Mouse (Mus musculus) forebrain, postnatal 0 days (tissue): ENCODE data around the gene 1700123O20Rik. TPM values are rescaled to one million over a fixed set of nuclear protein-coding genes. Genes with fewer than 3 reads are reported as not detected.

Experiments
- ATAC-seq: fragments of 200-750 bp; cut with Nextera tagmentation; 2 replicates; pipeline ENCODE4 v1.8.0; 2017; ENCODE audit warnings: mild to moderate bottlenecking, moderate library complexity
- DNase-seq: peaks from one replicate; pipeline ENCODE4 v3.0.0-alpha.2; 2015
- H3K27ac ChIP-seq: fragments of 300-500 bp; sonication (generic); 2 replicates; pipeline ENCODE4 v1.5.1; 2014; ENCODE audit warnings: low read depth, mild to moderate bottlenecking, antibody characterized with exemption, low read length, moderate library complexity, mixed read lengths
- H3K27me3 ChIP-seq: fragments of 300-500 bp; sonication (generic); 2 replicates; pipeline ENCODE4 v1.6.1; 2014; ENCODE audit warnings: mild to moderate bottlenecking, low read length, mixed read lengths; ENCODE audit not compliant: insufficient read depth
- H3K36me3 ChIP-seq: fragments of 300-500 bp; sonication (generic); 2 replicates; pipeline ENCODE4 v1.6.1; 2014; ENCODE audit warnings: mild to moderate bottlenecking, moderate library complexity; ENCODE audit not compliant: insufficient read depth
- H3K4me1 ChIP-seq: fragments of 300-500 bp; sonication (generic); 2 replicates; pipeline ENCODE4 v1.6.1; 2014; ENCODE audit warnings: antibody characterized with exemption; ENCODE audit not compliant: insufficient read depth
- H3K4me2 ChIP-seq: fragments of 300-500 bp; sonication (generic); 2 replicates; pipeline ENCODE4 v1.6.1; 2014; ENCODE audit warnings: low read depth, mild to moderate bottlenecking, moderate library complexity
- H3K4me3 ChIP-seq: fragments of 300-500 bp; sonication (generic); 2 replicates; pipeline ENCODE4 v1.5.1; 2014; ENCODE audit warnings: low read depth, low read length, mixed read lengths
- H3K9ac ChIP-seq: fragments of 300-500 bp; sonication (generic); 2 replicates; pipeline ENCODE4 v1.6.1; 2014; ENCODE audit warnings: mild to moderate bottlenecking
- H3K9me3 ChIP-seq: fragments of 300-500 bp; sonication (generic); 2 replicates; pipeline ENCODE4 v1.6.1; 2016; ENCODE audit warnings: low read length
- CTCF ChIP-seq: sonication (generic); IDR thresholded peaks from 2 replicates; pipeline ENCODE4 v1.5.1; 2016; ENCODE audit warnings: antibody characterized with exemption, control low read depth, low read depth
- WGBS: fragments of 180-500 bp; shearing (Covaris S2); extraction: QIAGEN DNeasy Blood & Tissue Kit; methylation state at CpG from one replicate; pipeline ENCODE4 v1.1.7; 2014; 5-methylcytosine and 5-hydroxymethylcytosine counted together
- polyA plus RNA-seq: library from polyadenylated mRNA; unstranded; fragments of >200 nt; fragmentation: Nextera tagmentation; extraction: Ambion mirVana; gene quantifications from 2 replicates; pipeline ENCODE4 v1.2.1, GENCODE M21; 2015
- total RNA-seq: library from RNA; depleted of rRNA; stranded (reverse); fragments of >200 nt; gene quantifications from 2 replicates; pipeline ENCODE4 v1.2.3, GENCODE M21; 2014

1700123O20Rik gene
- total and polyA plus RNA-seq, 2 experiments from 2014 or later: 32.0 to 66.6 TPM

DNA sequence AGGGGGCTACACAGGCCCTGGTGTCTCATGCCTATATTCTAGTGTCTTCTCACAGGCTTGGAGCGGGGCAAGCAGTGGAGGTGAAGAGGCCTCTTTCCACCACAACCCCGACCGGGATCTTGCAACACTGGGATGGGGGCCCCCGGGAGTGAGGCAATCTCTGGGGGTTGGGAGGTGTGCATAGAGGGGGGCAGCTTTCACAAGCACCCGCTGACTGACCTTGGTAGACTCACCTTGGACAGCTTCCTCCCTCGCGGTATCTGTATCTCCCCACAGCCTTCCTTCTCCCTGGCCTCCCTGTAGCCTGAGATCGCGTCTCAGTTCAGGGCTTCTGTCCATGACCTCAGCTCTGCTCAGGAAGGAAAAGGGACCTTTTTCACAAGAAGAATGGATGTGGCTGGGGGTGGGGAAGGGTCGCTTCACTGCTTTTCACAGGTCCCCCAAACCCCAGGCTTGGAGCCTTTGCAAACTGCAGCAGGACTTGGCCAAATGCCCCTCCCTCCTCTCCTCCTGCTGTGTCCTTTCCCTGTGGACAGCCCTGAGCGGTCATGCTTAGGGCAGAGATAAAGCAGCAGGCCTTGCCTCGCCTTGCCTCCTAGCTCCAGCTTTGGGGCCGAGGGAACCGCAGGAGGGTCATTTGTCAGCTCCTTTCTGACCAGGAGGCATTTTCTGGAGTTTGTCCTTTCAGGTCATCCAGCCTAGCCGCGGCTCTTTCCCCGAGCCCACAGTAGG is 20.7 kb downstream of the 1700123O20Rik start:
- no peaks in the 10 kb centered on the region for H3K4me1 ChIP-seq
- H3K36me3 ChIP-seq: no peaks in the 10 kb centered on the region
- no peak overlapping the region for H3K9ac ChIP-seq
- no peak overlapping the region for H3K27ac ChIP-seq
- no peaks in the 10 kb centered on the region; the same call in 1 of the 2 replicates for H3K27me3 ChIP-seq
- no peak overlapping the region for H3K4me2 ChIP-seq
- TF ChIP-seq CTCF: no peak
- no peak for ATAC-seq
- H3K4me3 ChIP-seq: no peak overlapping the region
- 59% methylated on average over 17 of the region's 17 CpGs for WGBS
- H3K9me3 ChIP-seq: no peaks in the 10 kb centered on the region
- DNase-seq: no peak

DNA sequence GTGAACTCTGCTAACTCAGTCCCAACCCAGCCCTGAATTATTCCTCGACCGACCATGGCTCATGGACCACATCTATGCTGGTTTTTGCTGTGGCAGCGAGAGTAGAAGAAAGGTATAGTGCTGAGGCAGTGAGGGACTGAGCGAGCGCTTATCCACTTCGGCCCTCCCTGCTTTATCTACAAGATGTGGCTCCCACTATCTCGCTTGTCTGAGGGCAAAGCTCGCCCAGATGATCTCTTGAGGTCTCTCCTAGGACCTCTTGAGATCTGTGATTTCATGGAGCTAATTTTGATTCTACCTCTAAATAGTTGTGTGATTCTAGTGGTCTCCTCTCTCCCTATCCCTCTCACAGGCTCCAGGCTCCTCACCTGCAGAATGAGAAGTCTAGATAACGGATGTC is 23.0 kb downstream of the 1700123O20Rik start:
- H3K27ac ChIP-seq: no peak overlapping the region
- H3K27me3 ChIP-seq: no peaks in the 10 kb centered on the region
- no peak overlapping the region for H3K4me2 ChIP-seq
- H3K9ac ChIP-seq: no peak overlapping the region
- ATAC-seq (no peak), DNase-seq (no peak)
- no peak for TF ChIP-seq CTCF
- H3K4me3 ChIP-seq: no peak overlapping the region
- H3K4me1 ChIP-seq: no peaks in the 10 kb centered on the region
- WGBS: 85% methylated on average over 9 of the region's 9 CpGs
- H3K36me3 ChIP-seq: no peaks in the 10 kb centered on the region
- no peaks in the 10 kb centered on the region for H3K9me3 ChIP-seq

DNA sequence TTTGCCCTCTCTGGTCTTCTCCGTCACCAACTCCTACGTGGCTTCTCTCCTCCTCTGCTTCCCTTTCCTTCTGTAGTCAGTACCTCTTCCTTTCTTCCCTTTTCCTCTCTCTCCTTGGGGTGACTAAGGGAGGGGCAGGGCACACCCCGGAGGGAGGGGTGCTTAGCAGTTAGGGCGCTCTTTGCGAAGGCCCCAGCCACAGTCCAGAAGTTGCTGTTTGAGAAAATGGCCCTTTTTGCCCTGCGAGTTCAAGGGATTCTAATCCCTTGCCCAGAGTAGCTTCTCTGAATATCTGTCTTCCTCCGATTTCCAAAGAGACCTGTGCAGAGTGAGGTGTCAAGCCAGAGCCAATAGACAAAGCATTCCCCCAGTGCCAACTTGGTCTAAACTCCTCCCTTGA is 26.1 kb downstream of the 1700123O20Rik start, which contains the start of gene Cebpe:
Gene Cebpe, minus strand, starts transcription at position 101 of the 400 bp plus-strand sequence.
- Histone ChIP-seq H3K27ac (no peak within 1 kb of the TSS), H3K36me3 (no peaks in the 10 kb centered on the region)
- TF ChIP-seq CTCF: no peak

DNA sequence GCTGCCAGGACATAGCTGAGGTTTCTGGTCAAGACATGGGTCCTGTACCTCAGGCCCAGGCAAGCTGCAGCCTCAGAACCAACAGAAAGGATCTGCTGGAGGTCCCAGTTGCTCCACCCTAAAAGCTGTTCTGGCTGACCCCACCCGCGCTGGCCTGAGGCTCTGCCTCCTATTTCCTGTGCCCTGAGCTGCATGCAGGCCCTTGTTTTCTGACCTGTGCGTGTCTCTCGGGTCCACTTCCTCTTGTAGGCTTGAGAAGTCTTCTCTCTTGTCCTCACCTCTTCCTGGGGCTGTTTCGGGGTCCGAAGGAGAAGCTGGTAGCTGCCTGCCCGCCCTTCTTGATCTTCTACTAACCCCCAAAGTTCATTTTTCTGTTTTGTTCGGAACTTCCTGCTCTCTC is 26.8 kb downstream of the 1700123O20Rik start:
- Histone ChIP-seq H3K4me3 (no peak overlapping the region), H3K27ac (no peak overlapping the region), H3K9me3 (no peaks in the 10 kb centered on the region), H3K27me3 (no peaks in the 10 kb centered on the region), H3K4me1 (0 out of 2 replicates have a peak, but pooled peaks cover 2% of the 10 kb centered on the region), H3K9ac (no peak overlapping the region), H3K36me3 (no peaks in the 10 kb centered on the region), H3K4me2 (no peak overlapping the region)
- no peak for TF ChIP-seq CTCF
- 83% methylated on average over 8 of the region's 8 CpGs for WGBS
- ATAC-seq (no peak), DNase-seq (no peak)

More for the DNA sequence above, 26.1 kb downstream of the 1700123O20Rik start, which contains the start of gene Cebpe:
- DNase-seq (no peak), ATAC-seq (no peak)
- Histone ChIP-seq H3K4me2 (no peak within 1 kb of the TSS), H3K4me1 (0 out of 2 replicates have a peak, but pooled peaks cover 2% of the 10 kb centered on the region), H3K9me3 (no peaks in the 10 kb centered on the region), H3K4me3 (no peak within 1 kb of the TSS), H3K27me3 (no peaks in the 10 kb centered on the region), H3K9ac (no peak within 1 kb of the TSS)
- 85% methylated on average over 7 of the region's 7 CpGs for whole genome bisulfite sequencing

DNA sequence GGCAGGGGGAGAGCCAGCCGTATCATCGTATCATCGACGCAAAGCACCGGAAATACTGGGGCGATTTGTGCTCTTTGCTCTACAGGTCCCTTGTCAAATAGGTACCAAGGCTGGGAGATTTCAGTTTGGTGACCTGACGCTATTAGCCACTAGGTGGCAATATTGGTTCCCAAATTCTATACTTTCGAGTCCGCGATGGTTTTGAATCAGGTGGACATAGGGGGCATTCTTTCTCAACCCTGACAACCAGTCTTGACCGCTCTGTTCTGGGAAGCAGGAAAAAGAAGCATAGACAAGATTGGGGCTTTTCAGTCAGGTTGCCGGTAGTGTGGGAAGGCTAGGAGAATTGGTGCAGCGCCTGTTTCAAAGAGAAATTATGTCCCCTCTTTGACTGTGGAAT is 28.1 kb downstream of the 1700123O20Rik start:
- ATAC-seq (peak; percentile 70), DNase-seq (peak; percentile 89)
- Histone ChIP-seq H3K27ac (peak overlapping the region; percentile 40; the same call in 1 of the 2 replicates), H3K9me3 (no peaks in the 10 kb centered on the region), H3K9ac (peak overlapping the region; percentile 53), H3K36me3 (no peaks in the 10 kb centered on the region), H3K4me3 (peak overlapping the region; percentile 38), H3K4me1 (0 out of 2 replicates have a peak, but pooled peaks cover 2% of the 10 kb centered on the region), H3K4me2 (peak overlapping the region; percentile 75), H3K27me3 (no peaks in the 10 kb centered on the region)
- WGBS: under 1% methylated on average over 13 of the region's 13 CpGs
- peak; percentile 87 for TF ChIP-seq CTCF

DNA sequence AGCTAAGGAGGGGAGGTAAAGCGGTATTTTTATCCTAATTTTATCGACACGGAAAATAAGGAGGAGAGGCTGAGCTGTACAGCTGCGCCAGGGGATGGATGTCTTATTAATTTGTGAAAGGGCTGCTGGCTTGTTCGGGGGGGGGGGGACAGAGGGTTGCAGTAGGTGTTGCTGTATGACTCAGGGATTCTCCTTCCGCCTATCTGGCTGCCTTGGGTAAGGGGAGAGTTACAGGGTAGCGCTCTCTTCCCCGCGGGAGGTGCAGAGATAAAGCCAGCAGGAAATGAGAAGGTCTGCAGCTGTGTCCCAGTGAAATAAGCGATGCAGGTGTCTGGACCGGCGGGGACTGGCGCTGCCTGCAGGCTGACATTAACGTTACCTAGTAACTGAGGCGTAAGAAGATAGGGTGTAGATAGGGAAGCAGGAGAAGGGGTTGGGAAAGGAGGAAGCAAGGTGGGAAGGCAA is 28.6 kb downstream of the 1700123O20Rik start:
- ATAC-seq (peak; percentile 68), DNase-seq (peak; percentile 35)
- Histone ChIP-seq H3K9ac (peak overlapping the region; percentile 53), H3K27ac (peak overlapping the region; percentile 40; the same call in 1 of the 2 replicates), H3K4me3 (peak overlapping the region; percentile 38), H3K4me2 (peak overlapping the region; percentile 75), H3K9me3 (no peaks in the 10 kb centered on the region), H3K36me3 (no peaks in the 10 kb centered on the region), H3K27me3 (no peaks in the 10 kb centered on the region), H3K4me1 (0 out of 2 replicates have a peak, but pooled peaks cover 2% of the 10 kb centered on the region)
- 0 out of 2 replicates have a peak, but pooled peaks have one; percentile 13 for TF ChIP-seq CTCF
- 1% methylated on average over 15 of the region's 15 CpGs for WGBS

DNA sequence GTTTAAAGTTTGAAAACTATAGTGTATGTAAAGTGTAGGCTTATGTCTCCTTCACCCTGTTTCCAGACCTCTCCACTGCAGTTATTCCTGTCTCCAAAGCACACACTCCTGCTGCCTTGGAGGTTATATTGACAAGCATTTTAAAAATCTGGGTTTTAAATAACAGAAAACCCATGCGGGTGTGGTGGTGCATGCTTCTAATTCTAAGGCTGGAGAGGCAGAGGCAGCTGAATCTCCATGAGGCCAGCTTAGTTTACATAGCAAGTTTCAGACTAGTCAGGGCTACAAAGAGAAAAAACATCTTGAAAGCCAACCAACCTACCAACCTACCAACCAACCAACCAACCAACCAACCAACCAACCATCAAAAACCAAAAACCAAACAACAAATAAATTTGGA is 29.4 kb downstream of the 1700123O20Rik start:
- DNase-seq (no peak), ATAC-seq (no peak)
- H3K27me3 ChIP-seq: no peaks in the 10 kb centered on the region
- H3K36me3 ChIP-seq: no peaks in the 10 kb centered on the region
- no peak overlapping the region for H3K9ac ChIP-seq
- WGBS: 85% methylated on average over 1 of the region's 1 CpGs
- H3K4me3 ChIP-seq: no peak overlapping the region
- no peak for TF ChIP-seq CTCF
- peak overlapping the region; percentile 75; the same call in 1 of the 2 replicates for H3K4me2 ChIP-seq
- no peaks in the 10 kb centered on the region for H3K9me3 ChIP-seq
- H3K27ac ChIP-seq: 0 out of 2 replicates have a peak overlapping the region, but pooled peaks have one; percentile 40
- H3K4me1 ChIP-seq: 0 out of 2 replicates have a peak, but pooled peaks cover 2% of the 10 kb centered on the region
